Mouse (Mus musculus): Measurements from ENCODE around the gene Samd4.
"Not testable (repeated sequence)": the region's sequence is repeated elsewhere in the genome, so short reads cannot be mapped to it uniquely, and the experiment has no call there.

The Samd4 gene

DNA sequence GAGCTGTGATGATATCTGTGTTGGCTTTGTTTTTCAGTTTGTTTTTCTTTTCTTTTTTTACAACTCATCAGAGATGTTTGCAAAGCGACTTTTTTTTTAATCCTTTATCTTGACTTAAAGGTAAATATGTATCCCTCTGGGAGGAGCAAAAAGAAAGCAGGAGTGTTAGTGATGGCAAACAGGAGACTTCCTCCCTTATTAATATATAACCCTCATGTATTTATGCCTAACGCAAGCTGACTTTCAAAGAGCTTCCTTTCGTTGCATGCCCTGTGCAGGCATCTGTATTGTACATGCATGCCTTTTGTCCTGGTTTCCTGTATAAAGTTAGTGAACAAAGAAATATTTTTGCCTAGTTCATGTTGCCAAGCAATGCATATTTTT, 222.5 kb downstream of the Samd4 start:
- DNase-seq (ENCODE audit: low spot score in 2 of 2) = no peak

DNA sequence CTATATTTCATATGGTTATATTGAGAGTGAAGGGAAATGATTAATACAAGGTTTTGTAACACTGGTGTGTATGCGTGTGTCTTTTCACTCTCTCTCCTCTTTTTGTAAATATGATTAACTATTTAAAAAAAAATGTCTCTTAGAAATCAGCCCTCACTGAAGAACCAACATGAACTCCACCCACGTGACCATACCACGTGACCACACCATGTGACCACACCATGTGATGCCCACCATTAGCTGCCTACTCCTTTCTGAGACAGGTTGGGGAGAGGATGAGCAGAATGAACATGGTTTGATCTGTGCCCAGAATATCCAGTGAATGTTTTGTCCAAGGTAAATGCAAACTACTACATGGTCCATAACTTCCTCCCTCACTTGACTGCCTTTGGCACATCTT, 223.1 kb downstream of the Samd4 start:
- DNase-seq (ENCODE audit: low spot score in 2 of 2) = no peak

DNA sequence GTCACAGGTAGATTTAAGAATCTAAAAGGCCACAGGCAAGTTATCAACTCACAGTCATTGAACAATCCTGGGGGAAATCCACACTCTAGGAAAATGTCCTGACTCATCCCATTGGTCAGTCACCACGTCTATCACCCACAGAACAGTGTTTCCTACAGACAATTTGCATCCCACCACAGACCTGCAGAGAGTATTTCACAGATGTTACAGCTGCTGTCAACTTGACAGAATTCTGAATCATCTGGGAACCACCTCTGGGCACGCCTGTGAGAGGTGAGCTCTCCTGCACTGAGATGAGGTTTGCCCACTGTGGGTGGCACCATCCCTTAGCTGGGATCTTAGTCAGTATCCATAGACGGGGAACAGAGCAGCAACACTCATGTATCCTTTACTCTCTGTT, 224.8 kb downstream of the Samd4 start:
- no peak for DNase-seq (ENCODE audit: low spot score in 2 of 2)

DNA sequence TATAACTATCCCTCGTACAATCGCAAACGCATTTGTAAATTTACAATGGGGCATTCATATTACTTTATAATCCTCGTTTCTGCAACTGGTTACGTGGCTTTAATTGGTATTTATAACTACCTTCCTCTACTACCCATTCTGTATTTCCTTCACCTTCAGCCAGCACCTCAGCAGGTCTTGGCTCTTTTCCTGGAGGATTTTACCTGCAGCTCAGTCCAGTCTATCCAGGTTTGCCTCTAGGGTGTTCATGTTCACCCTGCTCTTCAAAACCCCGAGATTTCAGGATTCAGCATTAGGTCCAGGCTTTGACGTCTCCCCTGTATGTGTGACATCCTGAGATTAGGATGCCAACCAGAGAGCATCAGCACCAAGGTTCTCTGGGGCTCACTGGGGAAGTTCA, 227.7 kb downstream of the Samd4 start:
- not testable (repeated sequence) for DNase-seq (ENCODE audit: low spot score in 2 of 2)

DNA sequence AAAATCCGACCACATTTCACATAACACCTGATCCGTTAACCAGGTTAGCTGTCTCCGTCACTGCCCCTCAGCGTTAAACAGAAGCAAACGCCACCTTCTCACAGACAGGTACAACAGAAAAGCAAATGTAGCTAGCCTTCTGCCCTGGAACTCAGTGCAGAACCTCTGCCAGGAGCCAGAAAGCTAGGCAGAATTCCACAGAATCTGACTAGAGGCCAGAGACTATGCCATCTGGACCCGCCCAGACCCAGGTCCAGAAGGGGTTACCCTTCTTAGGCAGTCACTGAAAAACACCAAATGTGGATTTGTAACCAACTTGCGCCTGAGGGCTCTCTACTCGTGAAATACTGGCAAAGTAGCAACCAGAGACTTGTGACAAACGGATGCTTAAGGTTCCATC, 228.7 kb downstream of the Samd4 start:
- no peak for DNase-seq (ENCODE audit: low spot score in 2 of 2)

DNA sequence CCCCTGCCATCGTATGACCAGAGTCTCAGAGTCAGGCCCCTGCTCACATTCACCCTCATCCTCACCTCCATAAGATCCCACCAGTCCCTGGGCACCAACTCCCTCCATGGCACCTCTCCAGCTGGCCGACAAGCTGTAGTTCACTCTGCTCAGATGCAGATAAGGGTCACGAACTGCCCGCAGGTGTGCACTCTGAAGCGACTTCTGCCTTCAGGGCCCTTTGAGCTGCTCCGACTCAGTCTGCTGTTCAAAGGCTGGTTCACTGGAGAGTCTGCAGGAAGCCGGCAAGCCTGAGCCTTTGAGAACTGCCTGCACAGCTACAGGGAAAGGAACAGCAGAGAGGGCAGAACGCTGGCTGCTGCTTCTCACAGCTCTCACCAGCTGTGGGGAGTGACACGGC, 232.5 kb downstream of the Samd4 start:
- peak in 1 of 2 experiments; percentile 25 for DNase-seq (ENCODE audit: low spot score in 2 of 2)

DNA sequence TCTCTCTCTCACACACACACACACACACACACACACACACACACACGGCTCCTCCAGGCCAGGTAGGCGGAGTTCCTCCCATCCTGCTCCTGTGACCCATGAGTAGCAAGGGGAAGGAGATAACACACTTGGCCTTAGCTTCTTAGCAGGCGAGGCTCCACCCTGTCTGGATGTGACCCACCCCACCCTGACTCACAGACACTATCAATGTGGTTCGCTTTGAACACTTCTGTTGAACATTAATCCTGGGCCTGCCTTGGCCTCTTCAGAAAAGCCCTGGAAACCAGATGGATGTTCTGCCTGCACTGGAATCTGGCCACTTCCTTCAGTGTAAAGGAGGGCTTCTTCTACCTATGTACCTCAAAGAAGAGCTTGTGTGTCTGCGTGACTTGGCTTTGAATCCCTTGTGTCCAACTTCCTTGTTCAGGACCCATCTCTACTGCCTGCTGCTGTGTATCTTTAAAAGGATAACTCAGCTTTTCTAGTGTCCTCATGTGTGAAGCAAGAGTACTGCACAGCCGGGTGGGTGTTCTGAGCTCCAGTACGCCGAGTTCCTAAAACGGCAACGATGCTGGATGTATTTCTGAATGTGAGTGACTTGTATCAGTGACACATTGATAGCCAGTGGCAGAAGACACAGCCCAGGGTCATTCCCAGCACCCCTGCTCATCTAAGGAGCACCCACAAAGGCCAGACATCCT, 233.6 kb downstream of the Samd4 start:
- DNase-seq (ENCODE audit: low spot score in 2 of 2) = peak; percentile 32 to 34

DNA sequence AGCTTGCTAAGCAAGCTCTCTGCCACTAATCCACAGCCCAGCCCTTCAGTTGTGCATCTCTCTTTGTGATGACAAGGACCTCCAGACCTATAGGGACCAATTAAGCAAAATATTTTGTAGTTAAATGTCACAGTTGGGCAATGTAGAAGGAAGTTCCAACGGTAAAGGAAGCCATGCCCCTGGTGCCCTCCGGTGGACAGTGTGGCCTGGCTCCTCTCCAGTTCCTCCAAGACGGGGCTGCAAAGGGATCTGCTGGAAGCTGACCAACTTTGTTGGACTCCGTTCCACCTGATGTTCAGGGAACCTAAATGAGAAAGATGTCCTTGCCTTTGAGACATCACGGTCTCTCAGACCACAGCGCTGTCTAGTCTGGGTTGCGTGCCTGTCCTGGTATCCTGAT, 234.9 kb downstream of the Samd4 start:
- DNase-seq (ENCODE audit: low spot score in 2 of 2) = no peak

DNA sequence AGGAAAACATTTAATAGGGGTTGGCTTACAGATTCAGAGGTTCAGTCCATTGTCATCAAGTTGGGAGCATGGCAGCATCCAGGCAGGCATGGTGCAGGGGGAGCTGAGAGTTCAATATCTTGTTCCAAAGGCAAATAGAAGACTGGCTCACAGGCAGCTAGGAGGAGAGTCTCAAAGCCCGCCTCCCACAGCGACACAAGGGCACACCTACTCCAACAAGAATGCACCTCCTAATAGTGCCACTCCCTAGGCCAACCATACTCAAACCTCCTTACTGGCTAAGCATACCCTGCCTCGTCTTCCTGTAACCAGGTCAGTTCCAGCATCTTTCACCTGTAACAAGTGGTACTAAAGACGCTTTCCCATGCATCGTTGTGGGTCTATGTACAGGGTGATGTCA, 245.3 kb downstream of the Samd4 start:
- no peak for DNase-seq (ENCODE audit: low spot score in 2 of 2)

DNA sequence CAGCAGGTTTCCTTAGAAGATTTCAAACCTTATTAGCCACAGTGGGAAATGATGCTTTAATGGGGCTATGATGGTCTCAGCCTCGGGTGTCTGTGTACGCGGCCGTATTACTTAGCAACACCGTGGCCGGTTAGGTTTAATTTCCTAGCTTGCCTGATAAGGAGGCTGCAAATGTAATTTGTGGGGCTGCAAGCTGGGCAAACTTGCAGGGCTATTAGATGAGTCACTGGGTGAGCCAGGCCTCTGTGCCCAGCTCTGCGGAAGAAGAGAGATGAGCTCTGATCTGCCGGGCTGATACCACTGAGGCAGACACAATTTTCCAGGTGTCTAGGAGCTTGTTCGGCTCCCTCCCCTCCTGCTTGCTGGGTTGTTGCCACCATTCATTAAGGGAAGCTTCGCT, 251.3 kb downstream of the Samd4 start:
- no peak for DNase-seq (ENCODE audit: low spot score in 2 of 2)

DNA sequence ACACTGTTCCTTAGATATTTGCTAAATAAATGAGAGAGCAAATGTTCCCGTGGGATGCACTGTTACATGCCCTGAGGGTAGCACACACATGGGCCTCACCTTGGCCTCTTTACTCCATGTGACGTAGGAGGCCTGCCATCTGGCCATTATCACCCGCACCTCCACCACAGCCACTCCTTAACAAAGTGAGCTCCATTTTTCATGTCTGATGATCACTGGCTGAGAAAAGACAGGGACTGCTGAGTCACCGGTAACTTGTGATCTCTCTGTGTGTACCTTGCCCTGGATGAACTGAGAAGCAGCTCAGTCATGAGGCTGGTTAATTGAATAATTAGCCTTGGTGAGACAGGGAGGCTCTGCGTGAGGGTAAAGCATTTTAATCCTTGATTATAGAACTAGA, 254.0 kb downstream of the Samd4 start:
- no peak for DNase-seq (ENCODE audit: low spot score in 2 of 2)

DNA sequence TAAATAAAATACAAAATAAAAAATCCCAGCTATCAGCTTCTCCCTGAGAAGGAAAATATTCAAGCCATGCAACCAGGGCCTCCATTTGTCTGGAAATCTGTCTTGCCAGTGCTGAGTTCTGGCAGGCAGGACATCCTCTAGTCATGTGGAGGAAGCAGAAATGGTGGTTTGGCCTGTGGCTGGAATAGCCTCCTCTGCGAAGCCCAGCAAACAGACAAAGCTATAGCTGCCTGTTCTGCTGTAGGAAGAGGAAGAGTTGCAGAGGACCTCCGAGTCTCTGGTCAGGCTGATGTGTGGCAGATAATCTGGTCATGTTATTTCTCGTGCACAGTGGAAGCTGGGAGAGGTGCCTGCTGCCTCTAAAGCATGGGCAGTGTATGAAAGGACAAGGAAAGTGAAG, 256.2 kb downstream of the Samd4 start:
- DNase-seq (ENCODE audit: low spot score in 2 of 2) = no peak

DNA sequence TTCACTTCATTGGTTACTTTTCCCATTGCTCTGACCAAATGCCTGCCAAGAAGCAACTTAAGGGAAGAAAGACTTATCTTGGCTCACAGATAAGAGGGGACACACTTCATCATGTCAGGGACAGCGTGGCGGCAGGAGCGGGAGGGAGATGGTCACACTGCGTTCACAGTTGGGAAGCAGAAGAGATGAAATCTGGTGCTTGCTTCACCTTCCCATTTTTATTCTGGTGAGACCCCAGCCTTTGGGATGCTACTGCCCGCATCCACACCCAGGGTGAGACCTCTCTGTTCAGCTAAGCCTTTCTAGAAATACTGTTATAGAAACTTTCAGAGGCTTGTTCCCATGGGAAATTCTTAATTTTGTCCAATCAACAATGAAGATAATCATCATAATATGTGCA, 261.7 kb downstream of the Samd4 start:
- DNase-seq (ENCODE audit: low spot score in 2 of 2) = no peak

DNA sequence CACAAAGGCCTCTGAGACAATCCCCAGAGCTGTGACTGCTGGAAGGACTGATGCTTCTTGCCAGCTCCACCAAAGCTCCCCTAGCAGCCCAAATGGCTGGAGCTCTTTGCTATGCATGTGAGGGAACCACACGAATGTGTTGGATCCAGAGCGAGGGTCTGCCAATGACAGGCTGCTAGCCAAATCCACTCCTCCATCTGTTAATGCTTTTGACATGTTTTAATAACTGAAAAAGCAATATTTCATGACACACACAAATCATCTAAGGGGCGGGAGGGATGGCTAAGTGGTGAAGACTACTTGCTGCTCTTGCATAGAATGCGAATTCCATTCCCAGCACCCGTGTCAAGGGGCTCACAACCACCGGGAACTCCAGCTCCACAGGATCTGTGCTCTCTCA, 268.7 kb downstream of the Samd4 start:
- no peak for DNase-seq (ENCODE audit: low spot score in 2 of 2)

DNA sequence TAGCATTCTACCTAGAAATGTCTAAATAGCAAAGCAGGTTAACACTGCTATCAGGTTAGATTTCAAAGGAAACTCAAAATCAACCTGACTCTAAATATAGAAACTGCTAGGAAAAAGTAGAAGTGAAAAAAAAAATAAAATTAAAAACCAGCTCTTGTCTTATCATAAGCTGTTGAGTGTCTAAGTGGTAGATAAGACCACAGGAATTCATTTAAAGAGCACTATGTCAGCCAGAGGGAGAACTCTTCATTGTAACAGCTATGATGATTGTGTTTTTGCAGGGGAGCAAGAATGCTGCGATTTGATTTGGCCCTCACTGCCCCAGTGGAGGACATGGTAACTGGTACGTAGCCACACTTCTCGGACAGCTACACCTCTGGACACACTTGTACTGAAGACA, 271.6 kb downstream of the Samd4 start:
- no peak for DNase-seq (ENCODE audit: low spot score in 2 of 2)
